Mouse (Mus musculus): ENCODE results near the gene Gpr89.

DNA sequence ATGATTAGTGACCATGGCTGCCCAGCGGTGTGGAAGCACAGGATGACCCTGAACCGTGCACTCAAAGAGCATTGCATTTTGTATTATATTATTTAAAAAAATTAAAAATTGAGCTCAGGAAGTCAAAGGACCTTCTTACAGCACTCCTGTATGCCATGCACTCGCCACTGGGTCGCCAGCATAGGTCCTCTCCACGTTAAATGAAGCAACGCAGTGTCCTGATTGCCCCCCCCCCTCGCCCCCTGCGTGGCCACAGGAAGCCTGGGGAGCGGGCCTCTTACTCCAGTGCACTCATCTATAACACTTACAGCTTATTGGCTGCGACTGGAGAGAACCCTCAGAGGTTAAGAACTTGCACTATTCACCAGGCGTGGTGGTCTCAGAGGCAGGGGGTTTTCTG lies 79.9 kb downstream of the Gpr89 start:
- TF ChIP-seq CTCF (IDR thresholded peaks at IDR 0.05; ENCODE audit: low read depth, low read length), result no peak
- TF ChIP-seq POLR2A (IDR thresholded peaks at IDR 0.05; ENCODE audit: borderline replicate concordance, low read depth, low read length), result no peak

All from bone marrow macrophage, adult 2 months (primary cell).